Comparison of ENCODE assay signal across 13 mouse cellular contexts in the genomic region with DNA sequence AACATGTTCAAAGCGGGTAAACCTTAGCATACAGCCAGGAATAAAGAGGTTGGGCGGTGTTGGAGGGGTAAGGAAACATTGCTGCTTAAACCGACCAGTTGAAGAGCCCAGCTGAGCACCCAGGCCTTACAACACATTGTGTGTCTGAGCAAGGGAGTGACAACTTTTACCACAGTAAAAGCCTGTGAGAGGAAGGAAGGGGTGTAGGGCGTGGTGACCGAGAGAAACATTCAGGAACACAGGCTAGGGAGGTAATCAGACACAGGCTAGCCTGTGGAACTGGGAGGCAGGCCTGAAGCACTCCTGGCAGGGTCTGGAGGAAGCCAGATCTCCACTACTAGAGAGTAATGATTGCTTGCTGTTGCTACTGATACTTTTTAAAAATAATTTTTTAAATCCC. TPM values are rescaled to one million over a fixed set of nuclear protein-coding genes. Genes with fewer than 3 reads are reported as not detected.
A peak's percentile ranks its signal among the peaks of the same experiment; 100 is the strongest.
DNase-seq lines count a peak whose midpoint lies in the region; ATAC-seq and TF ChIP-seq lines count a peak whose summit lies in the region.
"Had no signal": no experiment of that assay in that cellular context is flagged by ENCODE, and none has a peak within 500 bp of the region (broad histone marks: within the 10 kb centered on the region; RNA-seq: fewer than 3 reads in every experiment).

No protein-coding gene starts in this region.

- no peak overlapping the region for H3K4me3 ChIP-seq in macrophage (ENCODE audit: inconsistent target)
- no peak overlapping the region for H3K4me3 ChIP-seq in intestine, postnatal 0 days (ENCODE audit: low read depth, low read length)
- H3K4me3 ChIP-seq: midbrain, embryonic 15.5 days had no signal

- no peaks in the 10 kb centered on the region for H3K27me3 ChIP-seq in intestine, postnatal 0 days (replicated peaks; ENCODE audit: control insufficient read depth, insufficient read depth, low read length)
- H3K27me3 ChIP-seq: midbrain, embryonic 15.5 days had no signal

- H3K36me3 ChIP-seq in macrophage (ENCODE audit: inconsistent target), result no peaks in the 10 kb centered on the region
- H3K36me3 ChIP-seq in intestine, postnatal 0 days (ENCODE audit: control insufficient read depth, insufficient read depth), result no peaks in the 10 kb centered on the region
- H3K36me3 ChIP-seq: midbrain, embryonic 15.5 days had no signal

- no peak for ATAC-seq in intestine, postnatal 0 days
- ATAC-seq: midbrain, embryonic 15.5 days had no signal

- H3K27ac ChIP-seq in macrophage, result peak overlapping the region; percentile 84
- no peak overlapping the region for H3K27ac ChIP-seq in intestine, postnatal 0 days (ENCODE audit: low read depth, low read length)
- H3K27ac ChIP-seq: midbrain, embryonic 15.5 days had no signal

- H3K9me3 ChIP-seq in intestine, postnatal 0 days (ENCODE audit: control insufficient read depth), result no peaks in the 10 kb centered on the region
- H3K9me3 ChIP-seq: midbrain, embryonic 15.5 days had no signal

- TF ChIP-seq CTCF in intestine, postnatal 0 days (IDR thresholded peaks at IDR 0.05; ENCODE audit: low read depth), result no peak

- H3K79me2 ChIP-seq in macrophage (ENCODE audit: inconsistent target), result peaks cover 82% of the 10 kb centered on the region

- H3K4me2 ChIP-seq in intestine, postnatal 0 days (replicated peaks; ENCODE audit: low read depth), result no peak overlapping the region
- H3K4me2 ChIP-seq: midbrain, embryonic 15.5 days had no signal

- 19% methylated on average over 5 of the region's 5 CpGs for WGBS in macrophage (ENCODE audit: missing documents)
- WGBS in intestine, postnatal 0 days, result 74% methylated on average over 5 of the region's 5 CpGs

- H3K9ac ChIP-seq in intestine, postnatal 0 days (ENCODE audit: low read depth, low read length), result no peak overlapping the region
- H3K9ac ChIP-seq: midbrain, embryonic 15.5 days had no signal

- no peaks in the 10 kb centered on the region for H3K4me1 ChIP-seq in intestine, postnatal 0 days (replicated peaks; ENCODE audit: control insufficient read depth, insufficient read depth, low read length)
- H3K4me1 ChIP-seq: midbrain, embryonic 15.5 days had no signal

- peak; percentile 47 for DNase-seq in thymus, postnatal 14 days
- no peak for DNase-seq in thymus, postnatal 10 days (ENCODE audit: low spot score in 2 of 2)
- peak; percentile 37 for DNase-seq in induced T-regulatory cell, adult 2 months (ENCODE audit: low read depth)
- no peak for DNase-seq in embryo, embryonic 9.5 days (ENCODE audit: extremely low spot score)
- no peak for DNase-seq in embryo, embryonic 11 days
- no peak for DNase-seq in kidney, postnatal 14 days
- DNase-seq: adrenal gland, adult 2 months; cerebellum, adult 18-20 months; heart, postnatal 14 days; kidney, postnatal 25 days had no signal

RNA-seq across cellular contexts. Expression of gene Fam69a, which starts 36.2 kb away (rescaled TPM):
- total RNA-seq in macrophage (2018; cell fraction: chromatin; rRNA removed), result 10 to 100 TPM in 9 of 26 experiments, 1 to 10 TPM in 17; 2.1 to 13.4 (median 8.8) TPM
- total RNA-seq in macrophage (2018; cell fraction: cytosol; rRNA removed), result 10 to 100 TPM in 25 of 26 experiments, 1 to 10 TPM in 1; 9.2 to 20.7 (median 15.0) TPM
- total RNA-seq in macrophage (2018; cell fraction: nucleus; rRNA removed), result 10 to 100 TPM in 25 of 26 experiments, 1 to 10 TPM in 1; 9.0 to 28.6 (median 15.9) TPM
- 9.4 to 24.9 TPM (median 18.7 TPM) in 3 replicates for polyA plus RNA-seq in macrophage (2018)
- 11.7 and 11.8 TPM in 2 replicates for polyA plus RNA-seq in intestine, postnatal 0 days (2015; fragmentation: Nextera tagmentation; extraction: Ambion mirVana)

RNA-seq across cellular contexts. Expression of gene Rpl5, which starts 50.3 kb away (rescaled TPM):
- total RNA-seq in macrophage (2018; cell fraction: chromatin; rRNA removed), result 100 to 1,000 TPM in 22 of 26 experiments, 10 to 100 TPM in 4; 61.3 to 252 (median 196) TPM
- total RNA-seq in macrophage (2018; cell fraction: cytosol; rRNA removed), result 100 to 1,000 TPM in 6 of 26 experiments, 10 to 100 TPM in 20; 40.6 to 144 (median 77.4) TPM
- total RNA-seq in macrophage (2018; cell fraction: nucleus; rRNA removed), result 100 to 1,000 TPM in 20 of 26 experiments, 10 to 100 TPM in 6; 55.5 to 262 (median 129) TPM
- polyA plus RNA-seq in macrophage (2018), result 176 to 189 TPM (median 181 TPM) in 3 replicates
- 26.7 and 29.1 TPM in 2 replicates for polyA plus RNA-seq in intestine, postnatal 0 days (2015; fragmentation: Nextera tagmentation; extraction: Ambion mirVana)

Comparison
In these comparisons a context has a peak if more than half of its experiments do, and no peak if none do; other contexts are left out.
1. DNase-seq: peak in thymus, postnatal 14 days (single experiment) and induced T-regulatory cell, adult 2 months (single experiment); none in thymus, postnatal 10 days (0 of 2), embryo, embryonic 9.5 days (single experiment), embryo, embryonic 11 days (single experiment) and kidney, postnatal 14 days (single experiment).